Mouse (Mus musculus): ENCODE measurements at regions not wholly inside any gene's neighbourhood (a gene's known extent, or its start where the extent isn't known, plus 50 kb on each side); places are given as distances from the start of the nearest gene placed in this dataset.

- no peaks in the 10 kb centered on the region for H3K9me3 ChIP-seq
- H3K4me3 ChIP-seq: no peak overlapping the region
- H3K4me1 ChIP-seq (replicated peaks): 0 out of 2 replicates have a peak, but pooled peaks cover 5% of the 10 kb centered on the region
- no peak overlapping the region for H3K27ac ChIP-seq
- no peaks in the 10 kb centered on the region for H3K36me3 ChIP-seq
- WGBS: 92% methylated on average over 3 of the region's 3 CpGs
- H3K27me3 ChIP-seq (ENCODE audit: insufficient read depth, poor library complexity, severe bottlenecking): no peaks in the 10 kb centered on the region
- DNase-seq (ENCODE audit: low spot score): no peak
Observed at GRCm38 (mm10) chr9:101413071-101413633, 161.6 kb upstream of the Ppp2r3a start.

DNA sequence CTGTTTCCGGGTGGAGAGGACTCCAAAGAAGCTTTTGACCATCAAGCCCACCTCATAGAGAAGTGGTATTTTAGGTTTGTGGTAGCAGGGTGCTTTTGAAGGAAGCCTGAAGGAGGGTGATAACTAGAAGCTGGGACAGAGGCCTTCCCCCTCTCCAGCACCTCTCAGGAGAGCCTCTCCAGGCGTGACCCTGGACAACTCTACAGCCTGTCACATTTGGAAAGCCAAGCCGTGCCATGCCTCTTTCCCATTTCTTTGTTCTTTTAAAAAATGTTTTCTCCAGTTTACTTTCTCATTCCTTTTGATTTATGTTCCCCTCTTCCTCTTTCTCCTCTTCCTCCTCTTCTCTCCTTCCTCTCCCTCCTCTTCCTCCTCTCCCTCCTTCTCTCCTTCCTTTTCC, 160.4 kb upstream of the Ppp2r3a start:
- 88% methylated on average over 3 of the region's 3 CpGs for WGBS
- Histone ChIP-seq H3K4me3 (no peak overlapping the region), H3K9me3 (no peaks in the 10 kb centered on the region), H3K36me3 (no peaks in the 10 kb centered on the region), H3K4me1 (replicated peaks) (peaks cover 14% of the 10 kb centered on the region), H3K27me3 (ENCODE audit: insufficient read depth, poor library complexity, severe bottlenecking) (no peaks in the 10 kb centered on the region), H3K27ac (peak overlapping the region; percentile 46; the same call in 1 of the 2 replicates)
- DNase-seq (ENCODE audit: low spot score): no peak

DNA sequence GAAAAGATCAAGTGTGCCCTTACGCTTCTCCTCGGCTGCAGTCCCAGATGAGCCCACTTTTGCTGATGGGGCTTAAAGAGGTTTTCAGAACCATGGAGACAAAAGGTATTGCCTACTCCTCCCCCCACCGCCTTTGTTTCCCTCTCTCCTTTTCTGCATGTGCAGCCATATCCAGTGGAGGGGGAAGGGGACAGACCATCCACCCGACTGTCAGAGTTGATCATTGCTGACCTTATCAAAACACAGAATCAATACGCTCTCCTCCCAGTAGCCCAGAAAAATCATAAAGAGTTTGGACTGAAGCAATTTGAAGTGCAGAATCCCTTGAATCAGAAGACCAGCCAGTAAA, 159.9 kb upstream of the Ppp2r3a start:
- H3K27ac ChIP-seq: peak overlapping the region; percentile 46; the same call in 1 of the 2 replicates
- H3K36me3 ChIP-seq: no peaks in the 10 kb centered on the region
- 80% methylated on average over 5 of the region's 5 CpGs for WGBS
- DNase-seq (ENCODE audit: low spot score): no peak
- no peaks in the 10 kb centered on the region for H3K9me3 ChIP-seq
- peaks cover 16% of the 10 kb centered on the region for H3K4me1 ChIP-seq (replicated peaks)
- H3K27me3 ChIP-seq (ENCODE audit: insufficient read depth, poor library complexity, severe bottlenecking): no peaks in the 10 kb centered on the region
- no peak overlapping the region for H3K4me3 ChIP-seq

DNA sequence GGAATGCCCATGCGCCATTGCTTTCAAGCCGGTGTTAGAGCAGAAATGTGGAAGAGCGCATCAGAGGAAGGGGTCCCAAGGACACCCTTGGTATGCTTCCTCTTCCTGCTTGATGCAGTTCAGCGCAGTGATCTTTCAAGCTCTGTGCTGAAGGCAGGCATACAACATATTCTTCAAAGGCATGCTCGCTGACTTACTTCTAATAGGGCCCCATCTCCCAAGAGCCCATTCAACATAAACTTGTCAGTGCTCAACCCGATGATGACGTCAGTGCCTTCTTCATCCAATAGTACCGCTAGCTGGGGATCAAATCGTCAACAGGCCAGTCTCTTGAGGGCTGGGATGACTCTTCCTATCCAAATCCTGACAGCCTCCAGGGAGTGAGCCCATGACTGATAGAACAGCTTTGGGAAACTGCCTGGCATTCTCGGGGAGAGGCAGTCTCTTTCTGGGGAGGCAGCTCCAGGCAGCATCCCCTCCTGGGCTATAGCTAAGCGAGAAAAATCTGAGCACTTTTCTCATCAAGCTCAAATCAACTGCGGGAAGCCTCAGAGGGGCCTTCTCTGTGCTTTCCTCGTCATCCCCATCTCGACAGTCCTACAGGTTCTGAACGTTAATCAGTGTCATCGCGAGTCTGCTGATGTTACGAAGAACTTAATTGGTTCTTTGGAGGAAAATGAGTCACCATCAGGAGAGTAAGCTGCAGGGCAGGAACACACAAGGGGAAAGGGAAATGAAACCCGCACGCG, 159.4 kb upstream of the Ppp2r3a start:
- Histone ChIP-seq H3K27me3 (ENCODE audit: insufficient read depth, poor library complexity, severe bottlenecking) (no peaks in the 10 kb centered on the region), H3K9me3 (no peaks in the 10 kb centered on the region), H3K27ac (no peak overlapping the region), H3K4me3 (no peak overlapping the region), H3K4me1 (replicated peaks) (peaks cover 16% of the 10 kb centered on the region), H3K36me3 (no peaks in the 10 kb centered on the region)
- 81% methylated on average over 21 of the region's 21 CpGs for WGBS
- DNase-seq (ENCODE audit: low spot score): no peak

GRCm38 (mm10) chr9:101410348-101410747, 158.8 kb upstream of the Ppp2r3a start:
- 92% methylated on average over 3 of the region's 3 CpGs for WGBS

DNA sequence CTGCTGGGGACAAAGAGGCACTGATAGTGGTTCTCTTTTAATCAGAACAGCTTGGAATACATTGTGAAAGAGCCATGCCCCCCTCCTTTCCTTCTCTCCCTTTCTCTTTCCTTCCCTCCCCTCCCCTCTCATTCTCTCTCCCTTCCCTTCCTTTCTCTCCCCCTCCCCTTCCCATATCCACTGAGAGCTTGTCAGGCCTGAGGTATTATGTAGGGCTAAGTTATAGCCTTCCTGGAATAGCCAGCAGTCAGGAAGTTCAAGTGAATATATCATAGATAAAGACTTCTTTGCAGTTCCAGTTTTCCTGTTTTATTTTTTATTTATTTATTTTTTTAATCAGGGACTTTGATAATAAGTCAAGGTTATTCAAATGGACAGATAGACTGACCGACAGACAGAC, 156.5 kb upstream of the Ppp2r3a start:
- DNase-seq (ENCODE audit: low spot score): no peak
- H3K4me1 ChIP-seq (replicated peaks): peaks cover 25% of the 10 kb centered on the region
- WGBS: 90% methylated on average over 1 of the region's 1 CpGs
- no peak overlapping the region for H3K4me3 ChIP-seq
- H3K9me3 ChIP-seq: no peaks in the 10 kb centered on the region
- H3K36me3 ChIP-seq: no peaks in the 10 kb centered on the region
- H3K27me3 ChIP-seq (ENCODE audit: insufficient read depth, poor library complexity, severe bottlenecking): no peaks in the 10 kb centered on the region
- H3K27ac ChIP-seq: no peak overlapping the region

More at GRCm38 (mm10) chr9:101410348-101410747, 158.8 kb upstream of the Ppp2r3a start:
- no peak for DNase-seq (ENCODE audit: low spot score)
- Histone ChIP-seq H3K4me1 (replicated peaks) (peaks cover 16% of the 10 kb centered on the region), H3K4me3 (no peak overlapping the region), H3K36me3 (no peaks in the 10 kb centered on the region), H3K9me3 (no peaks in the 10 kb centered on the region), H3K27ac (no peak overlapping the region), H3K27me3 (ENCODE audit: insufficient read depth, poor library complexity, severe bottlenecking) (no peaks in the 10 kb centered on the region)

GRCm38 (mm10) chr9:101407141-101407540, 155.5 kb upstream of the Ppp2r3a start:
- H3K27ac ChIP-seq: no peak overlapping the region
- no peak overlapping the region for H3K4me3 ChIP-seq
- peaks cover 25% of the 10 kb centered on the region for H3K4me1 ChIP-seq (replicated peaks)
- WGBS: 59% methylated on average over 5 of the region's 5 CpGs
- no peaks in the 10 kb centered on the region for H3K9me3 ChIP-seq
- H3K27me3 ChIP-seq (ENCODE audit: insufficient read depth, poor library complexity, severe bottlenecking): no peaks in the 10 kb centered on the region
- DNase-seq (ENCODE audit: low spot score): no peak
- no peaks in the 10 kb centered on the region for H3K36me3 ChIP-seq

DNA sequence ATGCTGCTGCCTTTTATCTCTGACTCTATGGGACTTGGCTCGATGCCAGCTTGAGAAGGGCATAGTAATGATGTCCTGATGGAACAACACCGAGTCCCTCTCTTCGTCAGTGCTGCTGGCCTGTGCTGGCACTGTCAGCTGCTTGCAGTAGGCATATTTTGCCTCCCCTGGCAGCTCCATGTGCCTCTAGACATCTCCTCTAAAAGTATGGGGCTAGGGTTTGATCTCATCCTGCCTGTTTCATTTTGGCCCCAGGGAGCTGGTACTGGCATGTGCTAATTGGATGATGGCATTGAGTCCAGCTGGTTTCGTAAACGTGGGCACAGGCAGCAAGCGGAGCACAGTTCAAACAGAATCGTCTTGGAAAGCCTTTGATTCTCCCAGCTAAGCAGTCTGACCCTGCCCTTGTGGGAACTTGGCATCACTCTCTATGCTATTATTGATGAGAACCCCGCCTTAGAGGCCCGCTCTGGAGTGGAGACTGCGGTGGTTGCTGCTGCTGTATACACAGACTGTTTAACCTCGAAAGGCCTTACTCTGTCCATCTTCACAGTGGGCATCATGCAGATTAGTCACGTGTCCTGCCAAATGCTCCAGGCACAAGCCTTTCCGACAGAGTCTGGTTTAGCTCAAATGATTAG, 153.0 kb upstream of the Ppp2r3a start:
- no peak overlapping the region for H3K4me3 ChIP-seq
- H3K27ac ChIP-seq: no peak overlapping the region
- no peaks in the 10 kb centered on the region for H3K9me3 ChIP-seq
- H3K27me3 ChIP-seq (ENCODE audit: insufficient read depth, poor library complexity, severe bottlenecking): no peaks in the 10 kb centered on the region
- H3K4me1 ChIP-seq (replicated peaks): peaks cover 20% of the 10 kb centered on the region
- DNase-seq (ENCODE audit: low spot score): no peak
- H3K36me3 ChIP-seq: no peaks in the 10 kb centered on the region
- WGBS: 60% methylated on average over 13 of the region's 13 CpGs

- Histone ChIP-seq H3K27me3 (ENCODE audit: insufficient read depth, poor library complexity, severe bottlenecking) (no peaks in the 10 kb centered on the region), H3K9me3 (no peaks in the 10 kb centered on the region), H3K36me3 (no peaks in the 10 kb centered on the region), H3K4me3 (no peak overlapping the region), H3K27ac (no peak overlapping the region), H3K4me1 (replicated peaks) (peaks cover 20% of the 10 kb centered on the region)
- WGBS: 73% methylated on average over 3 of the region's 3 CpGs
- DNase-seq (ENCODE audit: low spot score): no peak
Observed at GRCm38 (mm10) chr9:101404034-101404433, 152.4 kb upstream of the Ppp2r3a start.

- no peaks in the 10 kb centered on the region for H3K27me3 ChIP-seq (ENCODE audit: insufficient read depth, poor library complexity, severe bottlenecking)
- H3K27ac ChIP-seq: no peak overlapping the region
- H3K36me3 ChIP-seq: no peaks in the 10 kb centered on the region
- H3K4me3 ChIP-seq: no peak overlapping the region
- DNase-seq (ENCODE audit: low spot score): no peak
- peaks cover 19% of the 10 kb centered on the region for H3K4me1 ChIP-seq (replicated peaks)
- WGBS: 81% methylated on average over 9 of the region's 9 CpGs
- H3K9me3 ChIP-seq: no peaks in the 10 kb centered on the region
Observed at GRCm38 (mm10) chr9:101402544-101403194, 151.1 kb upstream of the Ppp2r3a start.

- Histone ChIP-seq H3K36me3 (no peaks in the 10 kb centered on the region), H3K4me3 (no peak overlapping the region), H3K4me1 (replicated peaks) (peaks cover 9% of the 10 kb centered on the region; the same call in 1 of the 2 replicates), H3K27ac (no peak overlapping the region), H3K9me3 (no peaks in the 10 kb centered on the region), H3K27me3 (ENCODE audit: insufficient read depth, poor library complexity, severe bottlenecking) (no peaks in the 10 kb centered on the region)
- 90% methylated on average over 9 of the region's 9 CpGs for WGBS
- no peak for DNase-seq (ENCODE audit: low spot score)
Observed at GRCm38 (mm10) chr9:101401416-101401815, 149.8 kb upstream of the Ppp2r3a start.

DNA sequence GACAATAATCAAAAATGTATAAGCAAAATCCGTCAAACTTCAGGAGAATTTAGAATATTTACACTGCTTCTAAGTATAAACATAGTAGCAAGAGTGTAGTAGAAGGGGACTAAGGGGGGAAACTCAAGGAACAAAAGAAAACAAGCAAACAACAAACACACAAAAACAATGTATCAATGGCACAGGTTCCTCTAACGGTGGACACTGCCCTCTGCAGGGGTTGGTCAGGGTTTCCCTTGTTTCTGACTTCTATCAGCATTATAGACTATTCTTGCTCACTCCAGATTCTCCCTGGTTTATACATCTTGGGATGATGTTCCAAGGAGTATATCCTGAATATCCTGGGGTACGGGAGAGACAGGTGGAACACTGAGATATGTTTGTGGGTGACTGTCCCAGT, 147.3 kb upstream of the Ppp2r3a start:
- Histone ChIP-seq H3K27me3 (ENCODE audit: insufficient read depth, poor library complexity, severe bottlenecking) (no peaks in the 10 kb centered on the region), H3K27ac (no peak overlapping the region), H3K4me1 (replicated peaks) (no peaks in the 10 kb centered on the region), H3K36me3 (no peaks in the 10 kb centered on the region), H3K4me3 (no peak overlapping the region), H3K9me3 (no peaks in the 10 kb centered on the region)
- WGBS: 85% methylated on average over 3 of the region's 3 CpGs
- no peak for DNase-seq (ENCODE audit: low spot score)

DNA sequence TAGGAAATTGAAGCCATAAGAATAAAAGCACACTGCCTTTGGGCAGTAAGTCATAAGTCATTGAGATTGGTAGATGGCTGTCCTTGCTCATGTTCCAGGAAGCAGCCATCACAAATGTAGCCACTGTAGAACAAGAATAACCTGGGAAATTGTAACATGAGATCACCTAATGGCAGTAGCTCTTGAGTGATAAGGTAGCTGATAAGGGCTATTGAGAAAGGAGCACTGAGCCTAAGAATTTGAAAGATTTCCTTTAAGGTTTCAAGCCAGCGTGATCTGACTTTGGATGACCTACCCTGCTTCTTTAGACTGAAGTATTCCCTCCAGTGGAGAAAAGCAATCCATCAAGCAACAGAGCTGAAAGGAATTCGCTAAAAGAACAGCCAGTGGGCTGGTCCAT, 117.8 kb upstream of the Ppp2r3a start:
- Histone ChIP-seq H3K36me3 (no peaks in the 10 kb centered on the region), H3K27ac (no peak overlapping the region), H3K27me3 (ENCODE audit: insufficient read depth, poor library complexity, severe bottlenecking) (no peaks in the 10 kb centered on the region), H3K9me3 (no peaks in the 10 kb centered on the region), H3K4me1 (replicated peaks) (no peaks in the 10 kb centered on the region), H3K4me3 (no peak overlapping the region)
- WGBS: 60% methylated on average over 2 of the region's 2 CpGs
- DNase-seq (ENCODE audit: low spot score): no peak
